Mouse (Mus musculus) midbrain, embryonic 14.5 days (tissue): ENCODE results near the gene Pdzrn3. TPM values are rescaled to one million over a fixed set of nuclear protein-coding genes. Genes with fewer than 3 reads are reported as not detected.

Source experiments
- ATAC-seq: fragments of 200-750 bp; cut with Nextera tagmentation; 2 replicates; pipeline ENCODE4 v1.8.0; 2017; ENCODE audit warnings: moderate number of reproducible peaks, moderate library complexity; ENCODE audit not compliant: low FRiP score, low TSS enrichment
- DNase-seq: peaks from one replicate; pipeline ENCODE4 v3.0.0-alpha.2; 2015
- H3K27ac ChIP-seq: fragments of 300-500 bp; sonication (generic); replicated peaks from 2 replicates; pipeline ENCODE4 v1.5.1; 2014; ENCODE audit warnings: mild to moderate bottlenecking, low read depth, low read length, moderate library complexity
- H3K27me3 ChIP-seq: fragments of 300-500 bp; sonication (generic); 2 replicates; pipeline ENCODE4 v1.6.1; 2014; ENCODE audit warnings: low read length, control low read depth, mixed read lengths; ENCODE audit not compliant: control insufficient read depth, insufficient read depth
- H3K36me3 ChIP-seq: fragments of 300-500 bp; sonication (generic); 2 replicates; pipeline ENCODE4 v1.6.1; 2014; ENCODE audit warnings: low read length, control low read depth; ENCODE audit not compliant: control insufficient read depth, insufficient read depth
- H3K4me1 ChIP-seq: fragments of 300-500 bp; sonication (generic); 2 replicates; pipeline ENCODE4 v1.6.1; 2014; ENCODE audit warnings: mild to moderate bottlenecking, antibody characterized with exemption, low read length, control low read depth; ENCODE audit not compliant: control insufficient read depth, insufficient read depth
- H3K4me2 ChIP-seq: fragments of 300-500 bp; sonication (generic); 2 replicates; pipeline ENCODE4 v1.6.1; 2014; ENCODE audit warnings: mild to moderate bottlenecking, low read length, moderate library complexity
- H3K4me3 ChIP-seq: fragments of 300-500 bp; sonication (generic); replicated peaks from 2 replicates; pipeline ENCODE4 v1.5.1; 2014; ENCODE audit warnings: low read depth, low read length
- H3K9ac ChIP-seq: fragments of 300-500 bp; sonication (generic); replicated peaks from 2 replicates; pipeline ENCODE4 v1.6.1; 2014; ENCODE audit warnings: mild to moderate bottlenecking, low read length, moderate library complexity
- H3K9me3 ChIP-seq: fragments of 300-500 bp; sonication (generic); 2 replicates; pipeline ENCODE4 v1.6.1; 2016; ENCODE audit warnings: low read length, control low read depth, mixed read lengths; ENCODE audit not compliant: control insufficient read depth
- WGBS: fragments of 180-500 bp; shearing (Covaris S2); extraction: QIAGEN DNeasy Blood & Tissue Kit; methylation state at CpG from one replicate; pipeline ENCODE4 v1.1.7; 2014; 5-methylcytosine and 5-hydroxymethylcytosine counted together
- polyA plus RNA-seq: library from polyadenylated mRNA; unstranded; fragments of >200 nt; fragmentation: Nextera tagmentation; extraction: Ambion mirVana; gene quantifications from 2 replicates; pipeline ENCODE4 v1.2.1, GENCODE M21; 2014

Pdzrn3 gene
- polyA plus RNA-seq, 1 experiment from 2014 or later, result 20.6 TPM

DNA sequence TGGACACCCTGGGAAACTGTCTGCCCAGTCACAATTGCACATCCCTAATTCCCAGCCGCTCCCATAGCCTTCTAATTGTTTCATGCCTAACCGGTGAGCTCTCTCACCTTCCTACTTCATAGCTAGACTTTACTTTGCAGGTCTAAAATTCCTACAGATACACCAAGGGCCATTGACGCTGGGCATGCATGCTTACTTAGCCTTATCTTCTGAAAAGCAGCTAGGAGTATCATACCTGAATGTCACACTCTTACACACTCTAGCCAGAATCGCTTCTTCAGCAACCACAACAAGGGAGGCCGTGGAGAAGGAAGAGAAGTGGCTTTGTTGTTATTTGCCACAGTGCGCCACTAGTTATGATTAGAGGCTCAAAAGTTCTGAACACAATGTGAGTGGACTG, 18.2 kb upstream of the Pdzrn3 start:
- DNase-seq (no peak), ATAC-seq (no peak)
- Histone ChIP-seq H3K9ac (no peak overlapping the region), H3K27ac (no peak overlapping the region), H3K4me3 (no peak overlapping the region), H3K9me3 (no peaks in the 10 kb centered on the region), H3K4me1 (no peaks in the 10 kb centered on the region), H3K4me2 (no peak overlapping the region), H3K36me3 (no peaks in the 10 kb centered on the region), H3K27me3 (no peaks in the 10 kb centered on the region)
- WGBS, result 95% methylated on average over 6 of the region's 6 CpGs

DNA sequence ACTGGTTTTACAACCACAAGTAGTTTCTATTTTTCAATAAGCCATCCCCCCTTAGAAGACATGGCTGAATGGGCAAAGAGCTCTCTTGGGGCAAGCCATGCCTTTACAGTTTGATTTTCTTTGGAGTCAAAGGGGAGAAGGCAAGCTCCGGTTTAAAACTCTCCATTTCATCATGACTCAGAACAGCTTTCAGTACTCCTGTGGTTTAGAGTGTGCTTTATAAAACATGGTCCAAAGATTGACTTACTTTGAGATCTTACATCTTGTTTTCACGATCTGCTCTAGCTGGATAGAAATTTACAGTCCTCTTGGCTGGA, 15.1 kb upstream of the Pdzrn3 start:
- no peaks in the 10 kb centered on the region for H3K4me1 ChIP-seq
- H3K36me3 ChIP-seq, result no peaks in the 10 kb centered on the region
- no peak overlapping the region for H3K27ac ChIP-seq
- 84% methylated on average over 2 of the region's 2 CpGs for WGBS
- H3K4me2 ChIP-seq, result no peak overlapping the region
- H3K4me3 ChIP-seq, result no peak overlapping the region
- no peak for ATAC-seq
- H3K9me3 ChIP-seq, result no peaks in the 10 kb centered on the region
- no peak overlapping the region for H3K9ac ChIP-seq
- no peak for DNase-seq
- H3K27me3 ChIP-seq, result no peaks in the 10 kb centered on the region

DNA sequence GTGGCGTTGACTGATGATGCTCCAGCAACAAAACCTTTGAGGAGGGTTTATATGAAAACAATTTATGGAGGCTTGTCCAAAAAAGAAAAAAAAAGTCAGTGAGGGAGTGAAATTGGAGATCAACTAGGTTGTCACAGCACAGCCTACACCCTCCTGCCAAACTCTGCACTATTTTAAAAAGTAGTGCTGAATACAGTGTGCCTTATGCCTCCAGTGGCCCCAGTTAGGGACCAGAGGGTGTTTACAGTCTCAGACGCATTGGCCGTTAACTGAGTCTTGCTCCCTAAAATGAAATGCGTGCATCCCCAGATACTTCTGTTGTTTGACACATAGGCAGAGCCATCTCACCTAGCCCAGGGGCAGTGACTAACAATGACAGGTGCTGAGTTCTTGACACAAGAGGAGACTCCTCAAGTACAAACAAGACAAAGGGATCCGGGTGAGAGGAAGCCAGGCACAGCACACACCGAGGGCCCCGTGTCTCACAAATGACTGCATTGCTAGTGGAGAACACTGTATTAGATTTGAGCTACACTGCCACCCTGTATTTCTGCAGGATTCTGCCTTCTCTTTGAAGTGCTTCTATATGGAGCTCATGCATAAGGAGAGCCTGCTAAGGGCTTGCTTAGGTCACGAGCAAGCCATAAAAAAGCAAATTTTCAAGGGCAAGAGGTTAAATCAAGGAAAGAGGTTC, 14.6 kb upstream of the Pdzrn3 start:
- 84% methylated on average over 8 of the region's 8 CpGs for WGBS
- Histone ChIP-seq H3K4me1 (no peaks in the 10 kb centered on the region), H3K36me3 (no peaks in the 10 kb centered on the region), H3K4me3 (no peak overlapping the region), H3K9ac (no peak overlapping the region), H3K27me3 (no peaks in the 10 kb centered on the region), H3K27ac (no peak overlapping the region), H3K9me3 (no peaks in the 10 kb centered on the region), H3K4me2 (no peak overlapping the region)
- DNase-seq (no peak), ATAC-seq (no peak)

DNA sequence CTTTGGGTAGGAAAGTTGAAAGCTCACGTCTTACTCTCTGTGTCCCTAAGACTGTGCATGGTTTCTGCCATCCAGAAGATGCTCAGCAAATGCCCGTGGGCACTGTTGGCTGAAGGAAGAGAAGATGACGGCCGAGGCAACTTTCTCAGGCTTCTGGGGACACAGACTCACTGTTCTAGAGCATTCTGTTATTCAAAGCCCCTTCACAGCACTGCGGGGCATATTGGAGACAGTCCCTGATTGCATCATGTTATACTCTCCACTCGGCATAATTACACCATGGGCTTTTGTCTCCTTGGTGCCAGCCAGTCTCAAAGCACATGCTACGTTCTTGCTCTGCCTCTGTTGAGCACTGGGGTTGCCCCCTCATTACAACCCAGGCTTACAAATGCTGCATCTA, 7.8 kb upstream of the Pdzrn3 start:
- no peak overlapping the region for H3K4me3 ChIP-seq
- ATAC-seq (no peak), DNase-seq (no peak)
- H3K9me3 ChIP-seq, result no peaks in the 10 kb centered on the region
- H3K36me3 ChIP-seq, result no peaks in the 10 kb centered on the region
- H3K9ac ChIP-seq, result no peak overlapping the region
- no peak overlapping the region for H3K27ac ChIP-seq
- 81% methylated on average over 7 of the region's 7 CpGs for WGBS
- no peaks in the 10 kb centered on the region for H3K27me3 ChIP-seq
- H3K4me2 ChIP-seq, result no peak overlapping the region
- no peaks in the 10 kb centered on the region for H3K4me1 ChIP-seq

DNA sequence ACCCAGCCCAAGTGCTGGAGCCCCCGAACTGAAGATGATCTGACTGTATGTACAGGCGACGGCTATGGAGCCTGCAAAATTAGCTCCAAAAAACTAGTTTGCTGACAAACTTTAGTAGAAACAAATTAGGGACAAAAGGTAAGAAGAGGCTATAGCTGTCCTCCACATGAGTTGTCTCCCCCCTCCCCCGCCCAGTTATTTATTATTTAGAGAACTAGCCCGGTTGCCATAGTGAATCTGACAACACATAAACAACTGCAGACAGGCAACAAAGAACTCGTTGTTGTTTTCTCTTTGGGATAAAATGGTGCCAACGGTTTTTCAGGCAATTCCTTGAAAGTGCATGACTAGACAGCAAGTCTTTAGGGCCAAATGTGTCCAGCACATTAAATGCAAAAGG, 7.3 kb upstream of the Pdzrn3 start:
- no peak overlapping the region for H3K9ac ChIP-seq
- no peak overlapping the region for H3K4me2 ChIP-seq
- H3K4me3 ChIP-seq, result no peak overlapping the region
- no peak for ATAC-seq
- DNase-seq, result peak; percentile 29
- H3K27me3 ChIP-seq, result peaks cover 3% of the 10 kb centered on the region; the same call in 1 of the 2 replicates
- H3K36me3 ChIP-seq, result no peaks in the 10 kb centered on the region
- H3K27ac ChIP-seq, result no peak overlapping the region
- H3K4me1 ChIP-seq, result no peaks in the 10 kb centered on the region
- no peaks in the 10 kb centered on the region for H3K9me3 ChIP-seq
- 79% methylated on average over 7 of the region's 7 CpGs for WGBS

DNA sequence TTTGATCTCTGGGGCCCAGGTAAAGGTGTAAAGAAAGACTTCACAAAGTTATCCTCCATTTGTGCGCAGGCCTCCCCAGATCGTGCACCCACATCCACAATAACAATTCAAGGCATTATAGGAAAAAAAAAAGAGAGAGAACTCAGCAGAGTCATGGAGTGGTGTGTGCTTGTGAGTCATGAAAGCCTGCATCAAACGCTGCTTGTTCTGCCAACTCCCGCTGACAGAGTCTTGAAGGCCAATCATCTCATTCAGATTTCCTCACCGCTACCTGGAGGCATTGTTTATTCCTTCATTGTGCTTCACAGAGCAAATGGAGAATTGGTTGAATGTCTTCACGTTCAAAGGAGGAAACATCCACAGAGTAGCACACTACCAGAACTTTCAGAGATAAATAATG, 6.8 kb upstream of the Pdzrn3 start:
- ATAC-seq (no peak), DNase-seq (no peak)
- H3K4me2 ChIP-seq, result no peak overlapping the region
- H3K9ac ChIP-seq, result no peak overlapping the region
- no peak overlapping the region for H3K4me3 ChIP-seq
- peaks cover 8% of the 10 kb centered on the region; the same call in 1 of the 2 replicates for H3K27me3 ChIP-seq
- H3K36me3 ChIP-seq, result no peaks in the 10 kb centered on the region
- H3K9me3 ChIP-seq, result no peaks in the 10 kb centered on the region
- no peak overlapping the region for H3K27ac ChIP-seq
- 77% methylated on average over 6 of the region's 6 CpGs for WGBS
- no peaks in the 10 kb centered on the region for H3K4me1 ChIP-seq

DNA sequence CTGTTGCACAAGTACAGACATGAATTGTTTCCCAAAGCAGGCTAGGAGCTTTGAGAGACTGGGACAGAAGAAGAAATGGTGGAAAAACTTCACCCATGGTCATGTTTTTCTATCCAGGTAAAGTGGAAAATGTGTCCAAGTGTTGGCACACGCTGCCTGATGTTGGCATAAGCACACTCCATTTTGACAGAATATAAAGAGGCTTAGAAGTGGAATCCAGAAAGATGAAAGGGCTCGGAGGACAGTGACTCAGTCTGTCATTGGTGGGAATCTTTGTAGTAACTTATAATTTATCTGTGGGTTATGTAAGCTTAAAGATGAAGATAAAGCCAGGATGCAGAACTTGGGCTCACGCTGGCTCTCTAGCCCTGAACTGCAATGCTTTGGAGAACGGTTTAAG, 5.2 kb upstream of the Pdzrn3 start:
- no peak overlapping the region for H3K4me2 ChIP-seq
- 83% methylated on average over 4 of the region's 4 CpGs for WGBS

DNA sequence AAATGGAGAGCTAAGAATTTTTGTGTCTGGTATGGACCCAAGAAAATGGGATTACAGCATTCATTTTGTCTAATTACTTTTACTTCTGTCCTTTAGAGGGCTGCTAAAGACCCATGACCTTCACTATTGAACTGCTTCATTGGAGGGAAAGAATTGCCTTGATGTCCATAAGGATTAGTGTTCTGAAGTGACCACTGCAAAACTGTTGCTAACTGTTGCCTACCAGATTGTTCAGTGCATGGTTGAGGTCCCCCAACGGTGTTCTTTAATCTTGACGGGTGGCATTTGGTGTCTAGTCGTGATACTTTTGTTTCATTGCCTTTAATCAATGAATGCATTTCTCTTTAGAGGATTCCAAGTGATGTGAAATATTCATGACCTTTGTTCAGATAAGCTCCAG, 1.8 kb upstream of the Pdzrn3 start:
- H3K4me1 ChIP-seq, result peaks cover 15% of the 10 kb centered on the region
- no peak for ATAC-seq
- H3K4me2 ChIP-seq, result no peak overlapping the region
- no peaks in the 10 kb centered on the region for H3K36me3 ChIP-seq
- H3K27me3 ChIP-seq, result peaks cover 22% of the 10 kb centered on the region
- H3K9ac ChIP-seq, result no peak overlapping the region
- 9% methylated on average over 3 of the region's 3 CpGs for WGBS
- DNase-seq, result no peak
- no peak overlapping the region for H3K27ac ChIP-seq
- no peak overlapping the region for H3K4me3 ChIP-seq
- H3K9me3 ChIP-seq, result no peaks in the 10 kb centered on the region

More for the DNA sequence above, 5.2 kb upstream of the Pdzrn3 start:
- Histone ChIP-seq H3K9ac (no peak overlapping the region), H3K36me3 (no peaks in the 10 kb centered on the region), H3K4me3 (no peak overlapping the region), H3K27me3 (peaks cover 13% of the 10 kb centered on the region; the same call in 1 of the 2 replicates), H3K27ac (no peak overlapping the region), H3K4me1 (peaks cover 6% of the 10 kb centered on the region), H3K9me3 (no peaks in the 10 kb centered on the region)
- ATAC-seq (no peak), DNase-seq (no peak)

DNA sequence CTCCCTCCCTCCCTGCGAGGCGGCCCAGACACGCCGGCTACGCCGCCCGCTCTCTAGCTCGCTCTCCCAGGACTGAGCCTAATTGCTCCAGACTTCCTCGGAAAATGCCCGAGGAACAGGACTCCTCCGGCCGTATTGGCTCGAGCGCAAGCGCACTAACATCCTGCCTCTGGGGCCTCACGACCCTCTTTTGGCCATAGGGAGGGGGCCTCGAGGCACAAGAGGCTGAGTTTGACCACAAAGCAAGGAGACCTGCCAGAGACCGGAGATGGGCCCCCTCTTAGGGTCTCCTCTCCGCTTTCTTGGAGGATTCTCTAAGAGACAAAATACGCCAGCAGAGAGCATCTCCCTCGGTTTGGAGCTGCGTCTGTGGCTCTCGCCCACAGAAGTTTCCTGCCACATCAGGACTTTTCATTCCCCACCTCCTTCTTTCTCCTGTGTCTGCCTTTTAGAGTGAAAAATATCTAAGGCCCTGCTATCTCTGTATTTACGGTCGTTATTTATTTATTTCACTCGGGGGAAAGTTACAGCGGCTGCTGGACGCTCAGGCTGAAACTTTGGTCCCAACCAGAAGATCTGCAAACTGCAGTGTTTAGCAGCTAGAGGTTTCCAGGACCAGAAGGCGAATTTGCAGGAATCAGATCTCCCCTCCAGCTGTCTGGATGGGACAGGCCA, 375 bp upstream of the Pdzrn3 start:
- H3K9me3 ChIP-seq, result no peaks in the 10 kb centered on the region
- WGBS, result under 1% methylated on average over 29 of the region's 29 CpGs
- H3K4me1 ChIP-seq, result peaks cover 17% of the 10 kb centered on the region
- peak; percentile 87 for ATAC-seq
- H3K36me3 ChIP-seq, result no peaks in the 10 kb centered on the region
- H3K27ac ChIP-seq, result peak overlapping the region; percentile 45; the same call in 1 of the 2 replicates
- peaks cover 22% of the 10 kb centered on the region for H3K27me3 ChIP-seq
- H3K4me3 ChIP-seq, result peak overlapping the region; percentile 53
- peak; percentile 87 for DNase-seq
- peak overlapping the region; percentile 99 for H3K4me2 ChIP-seq
- H3K9ac ChIP-seq, result peak overlapping the region; percentile 43
